Comparison of ENCODE assay signal across 14 mouse cellular contexts in the genomic region with DNA sequence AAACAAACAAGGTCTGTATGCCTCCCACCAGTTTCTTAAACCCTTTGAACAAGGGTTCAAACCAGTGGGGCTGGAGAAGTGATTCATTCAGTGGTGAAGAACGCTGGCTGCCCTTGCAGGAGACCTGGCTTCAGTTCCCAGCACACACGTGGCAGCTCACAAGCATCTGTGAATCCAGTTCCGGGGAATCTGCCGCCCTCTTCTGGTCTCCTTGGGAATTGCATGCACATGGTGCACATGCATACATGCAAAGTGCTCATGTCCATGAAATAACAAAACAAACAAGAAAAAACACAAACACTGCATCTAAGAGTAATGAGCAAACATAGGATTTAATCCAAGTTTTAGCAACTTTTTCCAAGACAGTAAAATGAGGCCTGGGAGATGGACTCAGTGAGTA.
DNase-seq lines count a peak whose midpoint lies in the region; ATAC-seq and TF ChIP-seq lines count a peak whose summit lies in the region.
"Had no signal": no experiment of that assay in that cellular context is flagged by ENCODE, and none has a peak within 500 bp of the region (broad histone marks: within the 10 kb centered on the region; RNA-seq: fewer than 3 reads in every experiment).

No protein-coding gene starts in this region.

- TF ChIP-seq POLR2A in spleen, adult 2 months (IDR thresholded peaks at IDR 0.05; ENCODE audit: low read depth, low read length), result no peak

- 87% methylated on average over 4 of the region's 4 CpGs for WGBS in intestine, postnatal 0 days
- 91% methylated on average over 4 of the region's 4 CpGs for WGBS in intestine, embryonic 15.5 days
- WGBS in spleen, adult 2 months, result 82% methylated on average over 4 of the region's 4 CpGs

- peak; percentile 56 for TF ChIP-seq CTCF in intestine, postnatal 0 days (IDR thresholded peaks at IDR 0.05; ENCODE audit: low read depth)
- TF ChIP-seq CTCF in spleen, adult 2 months (IDR thresholded peaks at IDR 0.05; ENCODE audit: extremely low read depth, insufficient read depth, insufficient read length, insufficient replicate concordance), result peak; percentile 2; the same call in 1 of the 2 replicates
- peak; percentile 3; the same call in 1 of the 2 replicates for TF ChIP-seq CTCF in G1E (IDR thresholded peaks at IDR 0.05; ENCODE audit: low read depth, low read length)

- H3K4me2 ChIP-seq in intestine, postnatal 0 days (replicated peaks; ENCODE audit: low read depth), result no peak overlapping the region
- no peak overlapping the region for H3K4me2 ChIP-seq in intestine, embryonic 15.5 days (replicated peaks)
- H3K4me2 ChIP-seq: liver, embryonic 15.5 days; neural tube, embryonic 12.5 days had no signal

- no peak overlapping the region for H3K9ac ChIP-seq in intestine, postnatal 0 days (ENCODE audit: low read depth, low read length)
- H3K9ac ChIP-seq in intestine, embryonic 15.5 days, result no peak overlapping the region
- H3K9ac ChIP-seq: liver, embryonic 15.5 days; neural tube, embryonic 12.5 days had no signal

- H3K4me3 ChIP-seq in intestine, postnatal 0 days (ENCODE audit: low read depth, low read length), result no peak overlapping the region
- H3K4me3 ChIP-seq in intestine, embryonic 15.5 days (replicated peaks), result no peak overlapping the region
- H3K4me3 ChIP-seq in spleen, adult 2 months (ENCODE audit: extremely low read depth, insufficient read depth, insufficient read length), result no peak overlapping the region
- H3K4me3 ChIP-seq in G1E (ENCODE audit: low read depth, low read length), result no peak overlapping the region
- H3K4me3 ChIP-seq: liver, embryonic 15.5 days; midbrain, embryonic 10.5 days; neural tube, embryonic 12.5 days had no signal

- ATAC-seq in intestine, postnatal 0 days, result no peak
- ATAC-seq in intestine, embryonic 15.5 days, result no peak
- no peak for ATAC-seq in G1E (ENCODE audit: extremely low read depth, insufficient number of reproducible peaks, low FRiP score, poor library complexity, severe bottlenecking)

- no peak overlapping the region for H3K27ac ChIP-seq in intestine, postnatal 0 days (ENCODE audit: low read depth, low read length)
- no peak overlapping the region for H3K27ac ChIP-seq in intestine, embryonic 15.5 days
- no peak overlapping the region for H3K27ac ChIP-seq in spleen, adult 2 months (ENCODE audit: insufficient read depth, low read length)
- H3K27ac ChIP-seq: liver, embryonic 15.5 days; midbrain, embryonic 10.5 days; neural tube, embryonic 12.5 days had no signal

- no peaks in the 10 kb centered on the region for H3K27me3 ChIP-seq in intestine, postnatal 0 days (replicated peaks; ENCODE audit: control insufficient read depth, insufficient read depth, low read length)
- H3K27me3 ChIP-seq in intestine, embryonic 15.5 days (replicated peaks), result no peaks in the 10 kb centered on the region
- H3K27me3 ChIP-seq in spleen, adult 2 months (ENCODE audit: control insufficient read depth, insufficient read depth, low read length), result no peaks in the 10 kb centered on the region
- H3K27me3 ChIP-seq in G1E (ENCODE audit: insufficient read depth, low read length), result no peaks in the 10 kb centered on the region
- H3K27me3 ChIP-seq in splenic B cell, adult 2 months (ENCODE audit: control insufficient read depth, insufficient read depth, low read length, poor library complexity, severe bottlenecking), result no peaks in the 10 kb centered on the region
- H3K27me3 ChIP-seq: neural tube, embryonic 12.5 days had no signal

- no peak for DNase-seq in spleen, adult 2 months (ENCODE audit: low read depth in 1 of 2, low spot score in 2 of 2)
- DNase-seq in spleen, postnatal 36 days (ENCODE audit: low spot score in 2 of 2), result no peak
- DNase-seq in G1E (ENCODE audit: low spot score), result no peak
- peak; percentile 27 for DNase-seq in splenic B cell, adult 2 months (ENCODE audit: low read depth, low spot score)
- no peak for DNase-seq in embryo, embryonic 10.5 days (ENCODE audit: low spot score)
- DNase-seq in heart, postnatal 4 days, result no peak
- DNase-seq: adrenal gland, postnatal 25 days; cerebellum, adult 9-11 months; heart, adult 11 months had no signal

- no peaks in the 10 kb centered on the region for H3K4me1 ChIP-seq in intestine, postnatal 0 days (replicated peaks; ENCODE audit: control insufficient read depth, insufficient read depth, low read length)
- H3K4me1 ChIP-seq in intestine, embryonic 15.5 days (replicated peaks), result no peaks in the 10 kb centered on the region
- H3K4me1 ChIP-seq in spleen, adult 2 months (ENCODE audit: control insufficient read depth, insufficient read depth, insufficient read length), result no peaks in the 10 kb centered on the region
- H3K4me1 ChIP-seq in G1E (ENCODE audit: insufficient read depth, low read depth, low read length), result no peaks in the 10 kb centered on the region
- H3K4me1 ChIP-seq: liver, embryonic 15.5 days; midbrain, embryonic 10.5 days; neural tube, embryonic 12.5 days had no signal

- no peaks in the 10 kb centered on the region for H3K36me3 ChIP-seq in intestine, postnatal 0 days (ENCODE audit: control insufficient read depth, insufficient read depth)
- no peaks in the 10 kb centered on the region for H3K36me3 ChIP-seq in intestine, embryonic 15.5 days
- H3K36me3 ChIP-seq in spleen, adult 2 months (ENCODE audit: control insufficient read depth, insufficient read depth, low read length), result no peaks in the 10 kb centered on the region
- H3K36me3 ChIP-seq in G1E (replicated peaks), result no peaks in the 10 kb centered on the region
- no peaks in the 10 kb centered on the region for H3K36me3 ChIP-seq in splenic B cell, adult 2 months (ENCODE audit: control insufficient read depth, insufficient read depth, low read length, poor library complexity, severe bottlenecking)
- H3K36me3 ChIP-seq: liver, embryonic 15.5 days; midbrain, embryonic 10.5 days; neural tube, embryonic 12.5 days had no signal

- H3K9me3 ChIP-seq in intestine, postnatal 0 days (ENCODE audit: control insufficient read depth), result no peaks in the 10 kb centered on the region
- no peaks in the 10 kb centered on the region for H3K9me3 ChIP-seq in intestine, embryonic 15.5 days
- H3K9me3 ChIP-seq in G1E (replicated peaks), result peaks cover 61% of the 10 kb centered on the region

Comparison
In these comparisons a context has a peak if more than half of its experiments do, and no peak if none do; other contexts are left out.
1. CTCF ChIP-seq: peak in every context shown above with its lines; median percentile 56 in intestine, postnatal 0 days; 3 in G1E; 2 in spleen, adult 2 months.